Mouse (Mus musculus) B cell, adult (primary cell): Measurements from ENCODE around the gene Ufsp2. TPM values are rescaled to one million over a fixed set of nuclear protein-coding genes. Genes with fewer than 3 reads are reported as not detected.

ENCODE experiments used
- total RNA-seq: library from RNA; stranded (reverse); gene quantifications from 4 replicates; pipeline ENCODE4 v1.2.4, GENCODE M21; 2023; ENCODE audit not compliant: inconsistent age

Ufsp2 gene
- total RNA-seq = 21.9 to 23.8 TPM (median 22.8 TPM) in 4 replicates

DNA sequence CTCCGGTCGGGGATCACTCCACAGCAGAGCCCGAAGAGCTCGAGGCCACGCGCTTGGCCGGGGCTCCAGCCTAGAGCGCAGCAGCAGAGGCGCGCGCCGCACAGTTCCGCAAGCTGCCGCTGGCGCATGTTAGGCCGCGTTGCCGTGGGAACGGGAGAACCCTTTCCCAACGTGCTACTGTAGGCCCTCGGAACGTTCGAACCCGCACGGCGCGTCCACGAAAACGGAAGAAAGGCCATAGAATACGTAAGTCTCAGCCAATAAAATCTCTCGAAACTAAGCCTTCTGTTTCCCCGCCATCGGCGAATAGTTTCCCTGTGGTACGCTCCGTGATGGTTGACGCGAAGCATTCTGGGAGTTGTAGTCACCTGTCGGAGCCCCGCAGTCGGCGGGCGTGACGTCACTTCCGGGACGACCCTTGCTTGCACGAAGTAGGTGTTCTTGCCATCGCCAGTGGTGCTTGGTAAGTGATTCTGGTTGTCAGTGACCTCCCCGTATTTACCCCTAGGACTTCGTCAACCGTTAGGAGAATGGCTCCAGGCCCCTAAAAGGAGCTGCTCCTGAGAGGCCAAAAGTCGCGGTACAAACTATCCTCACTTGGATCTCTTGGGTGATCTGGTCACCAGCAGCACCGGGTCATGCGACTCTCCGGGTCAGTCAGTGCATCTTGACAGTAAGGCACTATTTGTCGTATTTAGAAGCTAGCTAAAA lies at the start of gene Ufsp2, which contains the start of gene 1700029J07Rik:
TSS of gene Ufsp2 (plus strand) at position 403 of the 711 bp plus-strand sequence.
TSS of gene 1700029J07Rik (minus strand) at position 127 of the 711 bp plus-strand sequence.

DNA sequence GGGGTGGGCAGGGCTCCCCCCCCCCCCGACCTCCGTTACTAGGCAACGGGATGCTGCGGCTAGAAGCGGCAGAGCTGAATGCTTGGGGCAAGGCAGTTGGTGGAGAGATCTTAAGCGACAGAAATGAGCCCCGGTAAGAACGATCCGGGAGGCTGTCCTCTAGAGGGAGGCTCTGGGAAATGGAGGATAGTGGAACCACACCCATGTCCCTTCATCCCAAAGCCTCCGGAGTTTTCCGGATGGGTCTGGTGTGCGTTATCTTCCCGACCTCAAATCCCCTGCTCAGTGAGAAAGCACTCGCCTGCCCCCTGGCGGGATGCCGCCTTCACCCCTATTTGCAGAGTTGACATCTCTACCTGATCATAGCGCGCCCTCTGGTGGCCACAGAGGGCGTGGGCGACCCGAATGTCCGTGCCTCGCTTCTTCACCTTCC lies 40.7 kb upstream of the Ufsp2 start, which contains the start of gene Ccdc110:
TSS of gene Ccdc110 (plus strand) at position 38 of the 433 bp plus-strand sequence.

GRCm38 (mm10) chr8:45999138-45999783 lies 23.9 kb downstream of the Ufsp2 start, which contains the start of gene Lrp2bp:
TSS of gene Lrp2bp (plus strand) at chr8:45999303.

GRCm38 (mm10) chr8:46005596-46005995 lies 30.3 kb downstream of the Ufsp2 start, which contains the start of gene Ankrd37:
TSS of gene Ankrd37 (minus strand) at chr8:46005707.

Other genes starting within 250 kb of the Ufsp2 start
- 0.74 to 1.6 TPM (median 0.84 TPM) in 3 of 4 replicates, not detected in the other for gene Pdlim3, start 90.1 kb upstream of the Ufsp2 start, total RNA-seq
- gene Ccdc110, start 40.9 kb upstream of the Ufsp2 start, total RNA-seq = 0.18 TPM in 1 of 4 replicates, not detected in the others
- gene 1700029J07Rik, start 276 bp upstream of the Ufsp2 start, total RNA-seq = 6.0 to 7.4 TPM (median 6.4 TPM) in 4 replicates
- 0.24 to 0.39 TPM in 2 of 4 replicates, not detected in the others for gene Lrp2bp, start 23.8 kb downstream of the Ufsp2 start, total RNA-seq
- gene Ankrd37, start 30.2 kb downstream of the Ufsp2 start, total RNA-seq = 9.4 to 14.8 TPM (median 12.5 TPM) in 4 replicates
- 22.1 to 29.0 TPM (median 26.7 TPM) in 4 replicates for gene Cfap97, start 176.2 kb downstream of the Ufsp2 start, total RNA-seq
- 38.6 to 43.5 TPM (median 41.1 TPM) in 4 replicates for gene Snx25, start 176.6 kb downstream of the Ufsp2 start, total RNA-seq
- gene Slc25a4, start 235.8 kb downstream of the Ufsp2 start, total RNA-seq = 59.6 to 68.9 TPM (median 65.3 TPM) in 4 replicates